Mouse (Mus musculus): ENCODE measurements around the gene Ndufs7. TPM values are rescaled to one million over a fixed set of nuclear protein-coding genes. Genes with fewer than 3 reads are reported as not detected.

Gene Ndufs7
- total and polyA plus RNA-seq, 3 experiments: 377 to 458 TPM; not detected in 1

- peak; percentile 98 for DNase-seq (ENCODE audit: low read depth, low spot score)
- Histone ChIP-seq H3K9ac (ENCODE audit: control insufficient read depth, low read depth, low read length, poor library complexity, severe bottlenecking) (peak overlapping the region; percentile 93), H3K4me3 (ENCODE audit: control insufficient read depth in 1 of 2, insufficient read depth in 1 of 2, low read depth in 2 of 2, low read length in 2 of 2) (peak overlapping the region; percentile 91 to 98), H3K9me3 (replicated peaks; ENCODE audit: insufficient read depth, low read length) (no peaks in the 10 kb centered on the region), H3K36me3 (ENCODE audit: control insufficient read depth in 1 of 2, insufficient read depth in 2 of 2, low read length in 2 of 2) (peaks cover 4 to 22% of the 10 kb centered on the region in 2 experiments), H3K27me3 (ENCODE audit: control insufficient read depth in 1 of 2, insufficient read depth in 2 of 2, low read length in 2 of 2) (no peaks in the 10 kb centered on the region), H3K79me2 (ENCODE audit: control insufficient read depth, insufficient read depth, low read length, poor library complexity) (peaks cover 44% of the 10 kb centered on the region), H3K4me1 (ENCODE audit: control insufficient read depth in 1 of 2, insufficient read depth in 2 of 2, low read length in 2 of 2) (peaks cover 6 to 34% of the 10 kb centered on the region in 2 experiments; a peak in 3 of 4 replicates), H3K27ac (ENCODE audit: control insufficient read depth, low read depth, low read length) (peak overlapping the region; percentile 74)
- peak; percentile 78; the same call in 1 of the 2 replicates for TF ChIP-seq POLR2AphosphoS2 (IDR thresholded peaks at IDR 0.05; ENCODE audit: low read length)
- no peak for TF ChIP-seq CHD2 (IDR thresholded peaks at IDR 0.05; ENCODE audit: low read length)
- TF ChIP-seq ZC3H11A (IDR thresholded peaks at IDR 0.05; ENCODE audit: low read depth, low read length): no peak
- peak; percentile 75 for TF ChIP-seq SIN3A (IDR thresholded peaks at IDR 0.05; ENCODE audit: low read length)
- no peak for TF ChIP-seq SMC3 (IDR thresholded peaks at IDR 0.05; ENCODE audit: low read depth, low read length)
- peak; percentile 96 for TF ChIP-seq MXI1 (IDR thresholded peaks at IDR 0.05; ENCODE audit: low read depth, low read length)
- TF ChIP-seq POLR2A (IDR thresholded peaks at IDR 0.05; ENCODE audit: control insufficient read depth in 1 of 2, insufficient read depth in 1 of 2, low read depth in 1 of 2, low read length in 2 of 2, poor library complexity in 1 of 2): peak; percentile 83 to 84; a peak in 3 of 4 replicates
- peak; percentile 99 for TF ChIP-seq MYC (IDR thresholded peaks at IDR 0.05; ENCODE audit: low read depth, low read length)
- TF ChIP-seq NRF1 (IDR thresholded peaks at IDR 0.05; ENCODE audit: insufficient read depth, low read depth, low read length, poor library complexity, severe bottlenecking): peak; percentile 86
- peak; percentile 19; the same call in 1 of the 2 replicates for TF ChIP-seq ETS1 (IDR thresholded peaks at IDR 0.05; ENCODE audit: low read depth, low read length)
- TF ChIP-seq MAZ (IDR thresholded peaks at IDR 0.05; ENCODE audit: low read depth, low read length): peak; percentile 60; the same call in 1 of the 2 replicates
- TF ChIP-seq UBTF (IDR thresholded peaks at IDR 0.05; ENCODE audit: borderline replicate concordance, insufficient read depth, low read depth, low read length): no peak
- TF ChIP-seq TAL1 (IDR thresholded peaks at IDR 0.05; ENCODE audit: low read length): peak; percentile 64
- peak; percentile 96 for TF ChIP-seq HCFC1 (IDR thresholded peaks at IDR 0.05; ENCODE audit: low read depth, low read length)
- no peak for TF ChIP-seq MAFK (IDR thresholded peaks at IDR 0.05; ENCODE audit: borderline replicate concordance, low read depth, low read length)
- TF ChIP-seq ZMIZ1 (IDR thresholded peaks at IDR 0.05; ENCODE audit: low read depth, low read length): peak; percentile 69; the same call in 1 of the 2 replicates
- no peak for TF ChIP-seq RCOR1 (IDR thresholded peaks at IDR 0.05; ENCODE audit: low read depth, low read length)
- TF ChIP-seq USF2 (IDR thresholded peaks at IDR 0.05; ENCODE audit: borderline replicate concordance in 1 of 2, insufficient read depth in 1 of 2, low read depth in 1 of 2, low read length in 2 of 2): no peak
- peak; percentile 99 for TF ChIP-seq MAX (IDR thresholded peaks at IDR 0.05; ENCODE audit: low read length)
- TF ChIP-seq MYB (IDR thresholded peaks at IDR 0.05; ENCODE audit: low read depth, low read length): peak; percentile 80
- TF ChIP-seq TBP (IDR thresholded peaks at IDR 0.05; ENCODE audit: low read depth, low read length): no peak
- no peak; the same call in 1 of the 2 replicates for TF ChIP-seq TCF12 (IDR thresholded peaks at IDR 0.05; ENCODE audit: low read depth, low read length)
- 0 out of 6 replicates have a peak, but pooled peaks of 1 of the 3 experiments have one; percentile 2 for TF ChIP-seq CTCF (IDR thresholded peaks at IDR 0.05 in 2 of 3, conservative IDR thresholded peaks at IDR 0.05 in 1 of 3; ENCODE audit: control insufficient read depth in 1 of 3, insufficient read depth in 1 of 3, low read depth in 2 of 3, low read length in 3 of 3, poor library complexity in 1 of 3, severe bottlenecking in 1 of 3)
- TF ChIP-seq BHLHE40 (IDR thresholded peaks at IDR 0.05; ENCODE audit: borderline replicate concordance, low read depth, low read length): peak; percentile 85
- TF ChIP-seq E2F4 (IDR thresholded peaks at IDR 0.05; ENCODE audit: borderline replicate concordance, low read depth, low read length): peak; percentile 37; the same call in 1 of the 2 replicates
- TF ChIP-seq ELF1 (IDR thresholded peaks at IDR 0.05; ENCODE audit: low read depth, low read length): peak; percentile 93
- TF ChIP-seq MEF2A (IDR thresholded peaks at IDR 0.05; ENCODE audit: extremely low read depth, insufficient replicate concordance, low read depth, low read length, poor library complexity, severe bottlenecking): no peak
- no peak for TF ChIP-seq POLR2AphosphoS5 (IDR thresholded peaks at IDR 0.05; ENCODE audit: borderline replicate concordance, low read depth, low read length)
- TF ChIP-seq USF1 (IDR thresholded peaks at IDR 0.05; ENCODE audit: low read depth, low read length): peak; percentile 88
- no peak for TF ChIP-seq GABPA (IDR thresholded peaks at IDR 0.05; ENCODE audit: low read depth, low read length)
- TF ChIP-seq GATA1 (IDR thresholded peaks at IDR 0.05; ENCODE audit: low read depth, low read length): peak; percentile 61
- no peak for TF ChIP-seq JUND (IDR thresholded peaks at IDR 0.05; ENCODE audit: low read depth, low read length)
- TF ChIP-seq RAD21 (IDR thresholded peaks at IDR 0.05; ENCODE audit: low read depth, low read length): no peak
- TF ChIP-seq CHD1 (IDR thresholded peaks at IDR 0.05; ENCODE audit: low read depth, low read length): no peak
- peak; percentile 26 to 28; a peak in 2 of 4 replicates for TF ChIP-seq EP300 (IDR thresholded peaks at IDR 0.05; ENCODE audit: low read depth in 1 of 2, low read length in 2 of 2)
These were observed 15.6 kb downstream of the Ndufs7 start for GRCm38 (mm10) chr10:80264341-80265148.

All from MEL (cell line).